Mouse (Mus musculus): ENCODE data around the gene Zfp799.

The Zfp799 gene

DNA sequence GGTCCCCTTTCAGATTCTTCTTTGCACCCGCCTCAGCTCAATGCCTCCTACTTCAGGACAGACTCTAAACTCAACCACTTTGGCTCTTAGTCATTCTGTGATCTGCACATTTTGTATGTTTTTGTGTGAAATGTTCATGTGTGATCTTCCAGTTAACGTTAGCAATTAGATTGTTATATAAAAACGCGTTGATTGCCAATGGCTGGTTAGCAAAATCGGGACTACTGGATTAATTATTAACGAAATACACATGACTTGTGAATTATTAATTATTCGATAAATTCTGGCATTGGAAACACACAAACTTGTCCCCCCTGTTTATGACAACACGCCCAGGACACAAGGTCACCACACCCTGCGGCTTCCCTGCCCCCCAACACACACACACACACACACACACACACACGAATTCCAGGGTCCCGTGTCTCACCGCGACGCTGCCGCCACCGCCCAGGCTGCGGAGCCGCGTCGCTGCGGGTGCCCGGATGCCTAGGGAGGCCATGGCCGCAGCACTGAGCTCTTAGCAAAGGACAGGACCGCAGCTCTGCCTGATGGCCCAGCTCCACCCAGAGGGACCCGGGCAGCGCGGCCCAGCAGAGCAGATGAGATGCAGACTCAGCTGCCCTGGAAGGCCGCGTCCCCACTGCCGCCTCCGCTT lies 42.5 kb downstream of the Zfp799 start:
- DNase-seq (ENCODE audit: low spot score in 2 of 2) = peak in 1 of 2 experiments; percentile 23

DNA sequence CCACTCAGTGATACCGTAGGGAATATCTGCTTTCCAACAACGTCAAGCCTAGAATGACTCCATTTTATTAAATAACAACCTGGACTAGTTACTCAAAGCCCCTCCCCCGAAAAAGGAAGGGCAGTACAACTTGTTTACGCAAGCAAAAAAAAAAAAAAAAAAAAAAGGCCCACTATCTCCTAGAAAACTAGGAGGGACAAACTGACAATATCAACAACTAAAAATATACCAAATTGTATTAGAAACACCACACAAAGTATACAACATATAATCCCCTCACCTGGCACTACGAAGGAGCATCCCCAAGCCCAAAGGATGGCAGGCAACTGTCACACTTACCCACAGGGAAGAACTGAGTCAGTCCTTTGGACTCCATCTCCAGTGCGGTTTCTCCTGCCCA lies 43.1 kb downstream of the Zfp799 start:
- no peak for DNase-seq (ENCODE audit: low spot score in 2 of 2)

DNA sequence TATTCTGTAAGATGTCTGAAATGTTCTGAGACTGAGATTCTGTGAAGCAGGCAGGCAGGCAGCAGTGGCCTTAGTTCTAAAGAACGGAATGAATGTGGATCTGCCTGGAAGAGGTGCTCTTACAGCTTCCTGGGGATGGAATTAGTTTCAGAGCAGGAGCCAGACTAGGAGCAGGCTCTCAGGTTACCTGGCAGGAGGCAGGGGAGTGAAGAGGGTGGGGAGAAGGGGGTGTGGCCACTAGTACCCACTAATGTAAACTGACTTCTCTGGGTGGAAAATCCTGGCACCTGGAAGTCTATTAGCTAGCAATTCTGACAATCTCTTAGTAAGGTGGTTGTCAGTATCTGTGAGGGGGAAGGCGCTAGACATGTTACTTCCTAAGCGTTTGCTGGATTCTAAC lies 44.4 kb downstream of the Zfp799 start:
- DNase-seq (ENCODE audit: low spot score in 2 of 2) = no peak

DNA sequence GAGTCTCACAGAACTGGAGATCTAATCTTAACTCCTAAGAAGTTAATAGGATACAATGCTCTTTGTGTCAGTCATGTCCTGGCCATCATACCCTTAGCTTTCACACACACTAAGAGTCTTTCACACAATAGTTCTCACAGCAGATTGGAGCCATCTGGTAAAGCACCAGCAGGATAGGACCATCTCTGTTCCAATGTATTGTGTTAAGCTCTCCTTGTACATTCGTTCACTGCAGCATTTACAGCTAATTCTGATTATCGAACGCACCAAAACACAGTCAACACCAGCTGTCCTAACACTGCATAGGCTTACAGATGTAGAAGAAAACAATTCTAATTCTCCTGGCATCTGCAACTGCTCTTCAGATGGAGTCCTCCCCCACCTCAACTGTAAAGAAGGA lies 52.5 kb downstream of the Zfp799 start:
- no peak for DNase-seq (ENCODE audit: low spot score in 2 of 2)

DNA sequence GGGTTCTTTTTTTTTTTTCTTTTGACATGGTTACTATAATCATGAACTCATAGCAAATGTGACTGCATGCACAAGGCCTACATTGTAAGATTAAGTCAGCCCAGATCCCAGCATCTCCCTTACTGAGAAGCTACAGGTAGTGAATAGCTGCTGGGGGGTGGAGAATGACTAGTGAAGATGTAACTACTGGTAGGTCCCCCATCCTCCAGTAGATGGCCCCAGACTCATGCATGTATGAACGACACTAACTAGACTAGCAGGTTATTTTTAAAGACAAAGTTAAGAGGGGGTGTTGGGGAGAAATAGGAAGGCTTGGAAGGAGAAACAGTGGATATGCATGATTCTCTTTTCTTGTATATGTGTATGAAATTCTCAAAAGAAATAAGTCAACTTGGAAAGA lies 58.8 kb downstream of the Zfp799 start:
- no peak for DNase-seq (ENCODE audit: low spot score in 2 of 2)

DNA sequence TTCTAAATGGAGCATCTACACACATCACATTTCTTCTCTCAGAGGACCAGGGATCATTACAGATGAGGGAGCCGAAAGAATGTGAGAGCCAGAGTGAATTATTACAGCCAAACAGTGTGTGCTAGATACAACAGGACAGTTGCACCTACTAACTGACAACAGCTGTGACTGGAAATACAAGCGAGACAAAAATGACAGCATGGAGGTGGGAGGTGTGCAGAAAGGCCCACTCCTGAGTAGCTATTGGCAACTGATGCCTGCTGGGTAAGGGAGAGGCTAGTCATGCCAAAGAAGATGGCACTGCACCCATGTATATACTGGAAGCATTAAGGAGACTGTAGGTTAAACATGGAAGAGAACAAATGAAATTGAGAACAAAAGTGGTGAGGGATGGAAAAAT lies 63.6 kb downstream of the Zfp799 start:
- peak; percentile 16 to 27 for DNase-seq (ENCODE audit: low spot score in 2 of 2)
